Mouse (Mus musculus) CD4-positive naive resting alpha-beta T cell, adult 76 days (primary cell): ENCODE data around the gene Ptms. TPM values are rescaled to one million over a fixed set of nuclear protein-coding genes. Genes with fewer than 3 reads are reported as not detected.

Source experiments
- total RNA-seq: library from RNA; stranded (reverse); gene quantifications from one replicate; pipeline ENCODE4 v1.2.4, GENCODE M21; 2023

Ptms gene
- total RNA-seq: 60.5 TPM

DNA sequence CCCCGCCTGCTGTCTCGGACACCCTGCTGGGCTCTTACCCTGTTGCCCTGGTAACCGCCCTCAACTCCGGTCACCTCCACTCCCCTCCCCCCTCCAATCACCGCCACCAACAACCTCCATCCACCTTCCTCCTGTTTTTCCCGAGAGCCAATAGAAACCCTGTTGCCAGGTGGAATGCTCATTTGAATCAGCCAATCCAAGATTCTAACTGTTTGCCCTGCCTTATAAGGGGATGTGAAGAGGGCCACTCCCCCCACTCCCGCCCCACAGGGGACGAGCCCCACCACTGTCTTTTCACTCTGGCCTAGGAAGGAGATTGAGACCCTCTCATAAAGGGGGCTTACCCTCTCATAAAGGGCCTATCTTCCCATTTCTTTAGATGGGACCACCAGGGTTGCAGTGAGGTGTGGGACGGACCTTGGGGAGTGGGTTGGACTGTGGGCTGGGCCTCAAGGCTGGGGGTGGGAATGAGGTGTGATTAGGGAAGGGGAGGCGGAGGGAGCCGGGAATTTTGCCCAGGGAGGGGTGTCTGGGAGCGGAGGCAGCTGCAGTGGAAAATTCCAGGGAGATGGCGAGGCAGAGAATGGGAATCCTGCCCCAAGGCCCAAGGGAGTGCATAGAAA, at the start of gene Ptms:
Gene Ptms, minus strand, starts transcription at position 409 of the 623 bp plus-strand sequence.

DNA sequence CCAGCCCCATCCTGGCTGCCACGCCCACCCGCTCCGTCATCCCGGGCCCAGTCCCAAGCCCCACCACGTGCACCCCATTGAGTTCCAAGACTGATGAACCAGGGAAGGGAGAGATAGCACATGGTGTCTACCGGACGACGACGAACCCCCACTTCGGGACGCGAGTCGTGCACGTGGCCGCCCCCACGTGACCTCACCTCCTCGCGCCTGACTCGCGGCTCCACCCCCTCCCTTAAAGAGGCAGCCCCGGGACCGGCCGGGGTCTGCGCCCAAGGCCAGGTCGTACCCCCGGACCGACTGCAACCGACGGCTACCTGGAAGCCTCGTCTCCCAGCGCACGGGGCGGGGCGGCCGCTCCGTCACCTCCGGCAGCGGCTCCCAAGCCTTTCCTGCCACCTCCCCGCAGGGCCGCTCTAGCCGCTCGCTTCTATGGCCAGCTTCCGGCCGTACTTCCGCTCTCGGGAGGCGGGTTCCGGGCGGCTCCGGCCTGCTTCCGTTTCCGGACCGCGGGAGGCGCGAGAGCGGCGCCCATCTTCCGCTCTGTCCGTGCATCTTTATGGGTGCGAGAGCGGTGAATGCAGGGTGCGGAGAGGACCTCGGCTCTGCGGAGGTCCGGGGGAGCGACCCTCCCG, 45.3 kb upstream of the Ptms start, which contains the start of gene Cops7a:
Gene Cops7a, minus strand, starts transcription at position 451 of the 632 bp plus-strand sequence.

DNA sequence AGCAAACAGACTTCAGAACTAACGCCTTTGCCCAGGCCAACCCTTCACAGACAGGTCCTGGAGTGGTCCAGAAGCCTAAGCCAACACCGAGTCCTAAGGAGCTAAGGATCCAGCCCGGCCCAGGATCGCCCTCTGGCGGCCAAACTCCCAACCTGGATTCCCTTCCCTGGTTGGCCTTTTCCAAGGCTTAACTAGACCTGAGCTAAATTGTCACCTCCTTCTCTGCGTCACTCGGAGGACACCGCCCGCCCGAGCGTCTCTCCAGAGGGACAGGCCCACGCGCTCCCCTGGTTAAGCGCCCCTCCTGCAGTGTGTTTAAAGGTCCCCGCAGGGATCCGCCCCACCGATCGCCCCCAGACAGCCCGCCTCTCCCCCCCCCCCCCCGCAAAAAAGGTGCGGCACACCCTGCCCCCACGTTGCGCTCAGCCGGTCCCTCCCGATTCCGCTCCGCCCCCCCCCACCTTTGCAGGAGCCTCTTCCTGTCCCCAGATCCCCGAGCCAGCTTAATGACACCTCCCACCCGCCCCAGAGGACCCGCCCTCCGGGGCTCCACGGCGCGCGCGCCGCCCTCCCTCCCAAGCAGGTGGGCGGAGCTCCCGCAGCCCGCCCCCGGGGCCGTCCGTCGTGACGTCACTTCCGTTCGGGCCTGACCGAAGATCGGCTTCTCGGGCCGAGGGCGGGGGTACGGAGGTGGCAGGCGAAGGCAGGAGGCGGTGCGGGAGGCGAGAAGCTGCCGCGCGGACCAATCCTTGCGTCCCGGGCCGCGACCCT, 11.0 kb upstream of the Ptms start, which contains the start of gene Mlf2:
Gene Mlf2, plus strand, starts transcription at position 633 of the 771 bp plus-strand sequence.

DNA sequence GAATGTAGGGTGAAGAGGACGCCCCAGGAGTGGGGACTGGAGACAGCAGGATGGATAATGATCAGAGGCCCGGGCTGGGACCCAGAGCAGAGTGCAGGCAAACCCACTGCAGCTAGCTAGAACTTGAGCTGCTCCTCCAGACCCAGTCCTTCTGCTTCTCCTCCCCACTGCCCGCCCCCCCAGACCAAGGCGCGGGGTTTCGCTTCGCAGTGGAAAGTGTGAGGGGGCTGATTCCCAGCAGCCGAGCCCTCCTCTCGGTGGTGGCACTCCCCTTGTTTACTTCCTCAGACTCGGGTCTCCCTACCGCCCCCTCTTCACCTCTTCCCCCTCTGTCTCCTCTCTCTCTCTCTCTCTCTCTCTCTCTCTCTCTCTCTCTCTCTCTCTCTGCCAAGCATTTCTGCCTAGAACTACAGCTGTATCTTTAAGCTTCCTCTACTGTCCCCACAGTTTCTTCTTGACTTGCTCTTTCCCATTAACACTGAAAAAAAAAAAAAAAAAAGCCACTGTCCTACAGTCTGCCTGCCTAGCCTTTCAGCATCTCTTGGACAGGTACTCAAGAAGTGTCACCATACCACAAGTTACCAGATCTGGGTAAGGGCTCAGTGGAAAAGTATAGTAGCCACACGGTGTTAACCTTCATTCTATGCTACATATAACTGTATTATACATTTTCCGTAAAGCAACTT, 8.2 kb downstream of the Ptms start, which contains the start of gene Lag3:
Gene Lag3, minus strand, starts transcription at position 173 of the 686 bp plus-strand sequence.

DNA sequence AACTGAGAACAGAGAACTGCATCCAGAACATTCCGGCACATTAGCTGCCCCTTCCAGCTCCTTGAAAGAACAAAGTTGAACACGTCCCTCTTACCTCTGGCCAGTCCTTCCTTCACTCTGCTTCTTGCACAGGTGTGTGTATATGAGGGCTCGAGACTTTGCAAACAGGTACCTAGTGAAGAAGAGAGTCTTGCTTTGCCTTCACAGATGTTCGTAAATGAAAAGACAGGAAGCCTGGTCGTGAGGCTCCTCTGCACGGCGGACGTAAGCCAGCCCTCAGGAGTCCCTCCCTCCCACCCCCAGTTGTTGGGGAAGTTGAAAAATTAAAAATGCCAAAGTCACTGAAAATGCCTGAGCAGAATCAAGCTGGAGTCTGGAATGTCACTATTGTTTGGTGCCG, 31.9 kb downstream of the Ptms start, which contains the start of gene Cd4:
Gene Cd4, minus strand, starts transcription at position 236 of the 400 bp plus-strand sequence.

Other genes starting within 250 kb of the Ptms start
- gene Emg1, start 207.9 kb downstream of the Ptms start, total RNA-seq: 163 TPM
- gene Phb2, start 207.8 kb downstream of the Ptms start, total RNA-seq: 127 TPM
- 175 TPM for gene Ptpn6, start 181.4 kb downstream of the Ptms start, total RNA-seq
- gene Grcc10, start 178.7 kb downstream of the Ptms start, total RNA-seq: 222 TPM
- gene Gm45234, start 164.1 kb downstream of the Ptms start, total RNA-seq: 1.9 TPM
- gene Atn1, start 163.6 kb downstream of the Ptms start, total RNA-seq: 151 TPM
- 2.5 TPM for gene Eno2, start 150.4 kb downstream of the Ptms start, total RNA-seq
- gene Lrrc23, start 140.4 kb downstream of the Ptms start, total RNA-seq: 10.3 TPM
- gene Spsb2, start 111.4 kb downstream of the Ptms start, total RNA-seq: 3.4 TPM
- 25.6 TPM for gene Tpi1, start 105.8 kb downstream of the Ptms start, total RNA-seq
- gene Usp5, start 90.6 kb downstream of the Ptms start, total RNA-seq: 61.8 TPM
- 4.2 TPM for gene Cdca3, start 90.6 kb downstream of the Ptms start, total RNA-seq
- gene Gnb3, start 79.8 kb downstream of the Ptms start, total RNA-seq: not detected
- gene P3h3, start 62.4 kb downstream of the Ptms start, total RNA-seq: not detected
- 0.82 TPM for gene Gpr162, start 56.1 kb downstream of the Ptms start, total RNA-seq
- 401 TPM for gene Cd4, start 31.9 kb downstream of the Ptms start, total RNA-seq
- gene Lag3, start 8.4 kb downstream of the Ptms start, total RNA-seq: 2.6 TPM
- gene Mlf2, start 11.3 kb upstream of the Ptms start, total RNA-seq: 72.1 TPM
- 40.5 TPM for gene Cops7a, start 45.4 kb upstream of the Ptms start, total RNA-seq
- gene Pianp, start 76.6 kb upstream of the Ptms start, total RNA-seq: 1.1 TPM
- gene Zfp384, start 89.0 kb upstream of the Ptms start, total RNA-seq: 79.4 TPM
- gene Ing4, start 119.7 kb upstream of the Ptms start, total RNA-seq: 72.1 TPM
- 10.1 TPM for gene Acrbp, start 129.6 kb upstream of the Ptms start, total RNA-seq
- 12.8 TPM for gene Lpar5, start 147.8 kb upstream of the Ptms start, total RNA-seq
- gene Chd4, start 175.9 kb upstream of the Ptms start, total RNA-seq: 269 TPM
- 31.9 TPM for gene Nop2, start 211.8 kb upstream of the Ptms start, total RNA-seq
- 32.4 TPM for gene Iffo1, start 225.1 kb upstream of the Ptms start, total RNA-seq
- 445 TPM for gene Gapdh, start 246.4 kb upstream of the Ptms start, total RNA-seq